Mouse (Mus musculus): ENCODE data around the gene Ppp1r3g. TPM values are rescaled to one million over a fixed set of nuclear protein-coding genes. Genes with fewer than 3 reads are reported as not detected.
"Not testable (repeated sequence)": the region's sequence is repeated elsewhere in the genome, so short reads cannot be mapped to it uniquely, and the experiment has no call there.

The Ppp1r3g gene
- polyA plus RNA-seq, 1 experiment from 2014 or later, result 1.1 TPM

- H3K9ac ChIP-seq (ENCODE audit: low read length), result no peak overlapping the region
- H3K4me1 ChIP-seq (ENCODE audit: control insufficient read depth, insufficient read depth, low read length), result no peaks in the 10 kb centered on the region
- H3K4me2 ChIP-seq, result no peak overlapping the region
- H3K27me3 ChIP-seq (ENCODE audit: control insufficient read depth, insufficient read depth, low read length), result no peaks in the 10 kb centered on the region
- H3K36me3 ChIP-seq (ENCODE audit: control insufficient read depth, insufficient read depth, low read length), result no peaks in the 10 kb centered on the region
- 87% methylated on average over 6 of the region's 6 CpGs for WGBS
- no peak overlapping the region for H3K27ac ChIP-seq (ENCODE audit: low read depth, low read length)
- no peaks in the 10 kb centered on the region for H3K9me3 ChIP-seq (ENCODE audit: control insufficient read depth, low read length)
- no peak for DNase-seq (ENCODE audit: low spot score, missing footprints)
- H3K4me3 ChIP-seq (ENCODE audit: low read depth, low read length), result no peak overlapping the region
- no peak; the same call in 1 of the 2 replicates for ATAC-seq (ENCODE audit: low FRiP score)
Observed at GRCm38 (mm10) chr13:35982985-35983384, 24.3 kb downstream of the Ppp1r3g start.

- Histone ChIP-seq H3K27ac (ENCODE audit: low read depth, low read length) (no peak overlapping the region), H3K36me3 (ENCODE audit: control insufficient read depth, insufficient read depth, low read length) (no peaks in the 10 kb centered on the region), H3K4me2 (no peak overlapping the region), H3K4me1 (ENCODE audit: control insufficient read depth, insufficient read depth, low read length) (no peaks in the 10 kb centered on the region), H3K9me3 (ENCODE audit: control insufficient read depth, low read length) (no peaks in the 10 kb centered on the region), H3K9ac (ENCODE audit: low read length) (no peak overlapping the region), H3K4me3 (ENCODE audit: low read depth, low read length) (no peak overlapping the region), H3K27me3 (ENCODE audit: control insufficient read depth, insufficient read depth, low read length) (no peaks in the 10 kb centered on the region)
- WGBS, result 70% methylated on average over 3 of the region's 3 CpGs
- DNase-seq (ENCODE audit: low spot score, missing footprints), result no peak
- no peak for ATAC-seq (ENCODE audit: low FRiP score)
Observed at GRCm38 (mm10) chr13:35989329-35989728, 30.7 kb downstream of the Ppp1r3g start.

GRCm38 (mm10) chr13:35991185-35991584 lies 32.5 kb downstream of the Ppp1r3g start:
- DNase-seq (ENCODE audit: low spot score, missing footprints); H3K4me2 ChIP-seq; H3K4me1 ChIP-seq (ENCODE audit: control insufficient read depth, insufficient read depth, low read length); H3K36me3 ChIP-seq (ENCODE audit: control insufficient read depth, insufficient read depth, low read length); H3K27ac ChIP-seq (ENCODE audit: low read depth, low read length); H3K4me3 ChIP-seq (ENCODE audit: low read depth, low read length); H3K9ac ChIP-seq (ENCODE audit: low read length); H3K9me3 ChIP-seq (ENCODE audit: control insufficient read depth, low read length); H3K27me3 ChIP-seq (ENCODE audit: control insufficient read depth, insufficient read depth, low read length); ATAC-seq (ENCODE audit: low FRiP score): not testable (repeated sequence)
- WGBS, result 93% methylated on average over 17 of the region's 21 CpGs

- H3K9ac ChIP-seq (ENCODE audit: low read length), result no peak overlapping the region
- WGBS, result 91% methylated on average over 8 of the region's 8 CpGs
- H3K4me3 ChIP-seq (ENCODE audit: low read depth, low read length), result no peak overlapping the region
- no peak overlapping the region for H3K27ac ChIP-seq (ENCODE audit: low read depth, low read length)
- DNase-seq (ENCODE audit: low spot score, missing footprints) (peak; percentile 72), ATAC-seq (ENCODE audit: low FRiP score) (no peak)
- H3K9me3 ChIP-seq (ENCODE audit: control insufficient read depth, low read length), result no peaks in the 10 kb centered on the region
- H3K27me3 ChIP-seq (ENCODE audit: control insufficient read depth, insufficient read depth, low read length), result no peaks in the 10 kb centered on the region
- H3K4me2 ChIP-seq, result no peak overlapping the region
- no peaks in the 10 kb centered on the region for H3K36me3 ChIP-seq (ENCODE audit: control insufficient read depth, insufficient read depth, low read length)
- H3K4me1 ChIP-seq (ENCODE audit: control insufficient read depth, insufficient read depth, low read length), result peaks cover 4% of the 10 kb centered on the region
Observed at GRCm38 (mm10) chr13:35994067-35994466, 35.4 kb downstream of the Ppp1r3g start.

DNA sequence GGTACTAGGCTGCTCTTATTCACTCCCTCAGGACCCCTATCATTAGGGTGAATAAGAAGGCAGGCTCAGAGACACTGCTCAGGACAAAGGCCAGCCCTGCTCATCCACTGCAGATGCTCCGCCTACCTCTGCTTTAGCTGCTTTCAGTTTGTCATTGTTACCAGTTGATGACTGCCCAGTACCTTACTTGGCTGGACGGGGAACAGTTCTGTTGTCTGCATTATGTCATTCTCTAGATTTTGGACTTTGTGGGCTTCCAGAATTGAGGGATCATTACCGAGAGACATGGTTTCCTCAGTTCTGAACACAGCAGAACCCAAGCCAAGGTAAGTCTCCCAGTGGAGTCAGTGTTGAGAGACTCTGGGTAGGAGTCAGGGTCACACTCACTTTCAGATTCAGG lies 36.6 kb downstream of the Ppp1r3g start:
- no peaks in the 10 kb centered on the region for H3K9me3 ChIP-seq (ENCODE audit: control insufficient read depth, low read length)
- no peak for ATAC-seq (ENCODE audit: low FRiP score)
- 75% methylated on average over 3 of the region's 3 CpGs for WGBS
- H3K36me3 ChIP-seq (ENCODE audit: control insufficient read depth, insufficient read depth, low read length), result no peaks in the 10 kb centered on the region
- no peak overlapping the region for H3K4me2 ChIP-seq
- no peak overlapping the region for H3K9ac ChIP-seq (ENCODE audit: low read length)
- DNase-seq (ENCODE audit: low spot score, missing footprints), result peak; percentile 45
- H3K27me3 ChIP-seq (ENCODE audit: control insufficient read depth, insufficient read depth, low read length), result no peaks in the 10 kb centered on the region
- peaks cover 4% of the 10 kb centered on the region for H3K4me1 ChIP-seq (ENCODE audit: control insufficient read depth, insufficient read depth, low read length)
- no peak overlapping the region for H3K27ac ChIP-seq (ENCODE audit: low read depth, low read length)
- no peak overlapping the region for H3K4me3 ChIP-seq (ENCODE audit: low read depth, low read length)

GRCm38 (mm10) chr13:35995696-35996426 lies 37.2 kb downstream of the Ppp1r3g start:
- Histone ChIP-seq H3K36me3 (ENCODE audit: control insufficient read depth, insufficient read depth, low read length) (no peaks in the 10 kb centered on the region), H3K27me3 (ENCODE audit: control insufficient read depth, insufficient read depth, low read length) (no peaks in the 10 kb centered on the region), H3K9me3 (ENCODE audit: control insufficient read depth, low read length) (no peaks in the 10 kb centered on the region), H3K9ac (ENCODE audit: low read length) (no peak overlapping the region), H3K27ac (ENCODE audit: low read depth, low read length) (no peak overlapping the region), H3K4me3 (ENCODE audit: low read depth, low read length) (no peak overlapping the region), H3K4me2 (no peak overlapping the region), H3K4me1 (ENCODE audit: control insufficient read depth, insufficient read depth, low read length) (peaks cover 4% of the 10 kb centered on the region)
- ATAC-seq (ENCODE audit: low FRiP score) (no peak), DNase-seq (ENCODE audit: low spot score, missing footprints) (peak; percentile 47)
- WGBS, result 56% methylated on average over 2 of the region's 2 CpGs

GRCm38 (mm10) chr13:35997606-35998005 lies 39.0 kb downstream of the Ppp1r3g start:
- DNase-seq (ENCODE audit: low spot score, missing footprints) (no peak), ATAC-seq (ENCODE audit: low FRiP score) (no peak)
- Histone ChIP-seq H3K27ac (ENCODE audit: low read depth, low read length) (no peak overlapping the region), H3K27me3 (ENCODE audit: control insufficient read depth, insufficient read depth, low read length) (no peaks in the 10 kb centered on the region), H3K9me3 (ENCODE audit: control insufficient read depth, low read length) (no peaks in the 10 kb centered on the region), H3K36me3 (ENCODE audit: control insufficient read depth, insufficient read depth, low read length) (no peaks in the 10 kb centered on the region), H3K4me3 (ENCODE audit: low read depth, low read length) (no peak overlapping the region), H3K4me2 (no peak overlapping the region), H3K9ac (ENCODE audit: low read length) (no peak overlapping the region), H3K4me1 (ENCODE audit: control insufficient read depth, insufficient read depth, low read length) (peaks cover 4% of the 10 kb centered on the region)
- 91% methylated on average over 4 of the region's 4 CpGs for WGBS

DNA sequence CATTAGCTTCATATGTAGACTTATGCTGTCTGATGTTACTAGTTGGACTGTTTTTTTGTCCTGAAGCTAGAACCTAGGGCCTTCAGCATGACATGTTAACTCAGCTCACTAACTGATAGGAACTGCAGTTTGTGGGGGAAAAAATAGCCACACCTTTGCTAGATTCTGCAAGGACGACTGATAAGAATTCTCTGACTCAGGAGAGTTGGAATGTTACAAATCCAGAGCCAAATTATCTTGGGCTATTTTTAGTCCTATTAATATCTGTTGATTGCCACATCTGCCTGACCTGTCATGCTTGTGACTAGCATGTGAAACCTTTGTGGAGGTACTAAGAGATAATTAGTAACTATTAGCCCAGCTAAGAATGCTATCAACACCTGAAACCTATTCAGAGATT lies 42.2 kb downstream of the Ppp1r3g start:
- H3K36me3 ChIP-seq (ENCODE audit: control insufficient read depth, insufficient read depth, low read length), result no peaks in the 10 kb centered on the region
- DNase-seq (ENCODE audit: low spot score, missing footprints) (no peak), ATAC-seq (ENCODE audit: low FRiP score) (no peak)
- H3K27me3 ChIP-seq (ENCODE audit: control insufficient read depth, insufficient read depth, low read length), result no peaks in the 10 kb centered on the region
- no peak overlapping the region for H3K27ac ChIP-seq (ENCODE audit: low read depth, low read length)
- 84% methylated on average over 1 of the region's 1 CpGs for WGBS
- no peak overlapping the region for H3K4me2 ChIP-seq
- no peak overlapping the region for H3K9ac ChIP-seq (ENCODE audit: low read length)
- H3K4me1 ChIP-seq (ENCODE audit: control insufficient read depth, insufficient read depth, low read length), result peaks cover 3% of the 10 kb centered on the region
- no peak overlapping the region for H3K4me3 ChIP-seq (ENCODE audit: low read depth, low read length)
- no peaks in the 10 kb centered on the region for H3K9me3 ChIP-seq (ENCODE audit: control insufficient read depth, low read length)

DNA sequence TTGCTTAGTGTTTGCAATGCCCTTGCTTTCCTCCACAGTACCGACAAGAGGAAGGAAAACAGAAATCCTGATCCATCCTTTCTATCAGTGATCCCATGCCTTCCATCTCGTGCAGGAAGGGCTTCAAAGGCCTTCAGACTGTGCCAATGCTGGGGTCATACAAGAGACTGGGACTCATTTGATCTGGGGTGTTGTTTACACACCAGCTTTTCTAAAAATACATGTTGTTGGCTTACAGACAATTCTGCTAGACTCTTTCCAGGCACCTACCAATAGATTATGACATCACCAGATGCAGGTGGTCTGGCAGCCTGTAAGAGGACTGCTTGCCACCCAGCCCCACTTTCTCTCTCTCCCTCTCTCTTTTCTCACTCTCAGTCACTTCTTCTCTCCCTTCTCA lies 51.3 kb downstream of the Ppp1r3g start:
- no peaks in the 10 kb centered on the region for H3K27me3 ChIP-seq (ENCODE audit: control insufficient read depth, insufficient read depth, low read length)
- H3K27ac ChIP-seq (ENCODE audit: low read depth, low read length), result no peak overlapping the region
- no peaks in the 10 kb centered on the region for H3K4me1 ChIP-seq (ENCODE audit: control insufficient read depth, insufficient read depth, low read length)
- WGBS, result 75% methylated on average over 2 of the region's 2 CpGs
- DNase-seq (ENCODE audit: low spot score, missing footprints) (no peak), ATAC-seq (ENCODE audit: low FRiP score) (no peak)
- H3K36me3 ChIP-seq (ENCODE audit: control insufficient read depth, insufficient read depth, low read length), result no peaks in the 10 kb centered on the region
- H3K4me2 ChIP-seq, result no peak overlapping the region
- no peaks in the 10 kb centered on the region for H3K9me3 ChIP-seq (ENCODE audit: control insufficient read depth, low read length)
- no peak overlapping the region for H3K4me3 ChIP-seq (ENCODE audit: low read depth, low read length)
- H3K9ac ChIP-seq (ENCODE audit: low read length), result no peak overlapping the region
